Mouse (Mus musculus): ENCODE results near the gene Pate3.
"Not testable (repeated sequence)": the region's sequence is repeated elsewhere in the genome, so short reads cannot be mapped to it uniquely, and the experiment has no call there.

Gene Pate3

DNA sequence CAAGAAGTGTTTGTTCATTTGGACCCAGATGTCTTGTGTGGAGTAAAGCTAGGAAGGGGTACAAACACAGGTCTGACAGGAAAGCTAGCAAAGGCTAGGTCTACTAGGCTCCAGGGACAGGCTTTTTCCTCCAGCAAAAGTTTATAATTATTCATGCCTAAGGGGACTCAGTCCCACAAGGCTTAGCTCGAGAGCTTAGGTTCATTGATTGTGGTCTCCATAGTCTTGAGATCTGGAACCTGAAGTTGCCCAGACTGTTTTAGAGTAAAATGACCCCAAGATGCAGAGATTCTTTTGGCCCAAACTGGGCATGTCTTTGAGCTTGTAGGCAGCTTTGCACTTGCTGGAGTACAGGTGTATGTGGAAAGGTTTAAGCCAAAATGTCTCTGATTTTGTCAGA is at the start of gene Pate3:
Gene Pate3 (minus strand): TSS at position 101 of the 400 bp plus-strand sequence.
- in situ Hi-C loops (cut with MboI; ENCODE audit: low pct_unique_long_range_greater_than_20kb in 1 of 2, low sequenced_read_pairs in 2 of 2, unreplicated experiment in 1 of 2) = no loop called here

DNA sequence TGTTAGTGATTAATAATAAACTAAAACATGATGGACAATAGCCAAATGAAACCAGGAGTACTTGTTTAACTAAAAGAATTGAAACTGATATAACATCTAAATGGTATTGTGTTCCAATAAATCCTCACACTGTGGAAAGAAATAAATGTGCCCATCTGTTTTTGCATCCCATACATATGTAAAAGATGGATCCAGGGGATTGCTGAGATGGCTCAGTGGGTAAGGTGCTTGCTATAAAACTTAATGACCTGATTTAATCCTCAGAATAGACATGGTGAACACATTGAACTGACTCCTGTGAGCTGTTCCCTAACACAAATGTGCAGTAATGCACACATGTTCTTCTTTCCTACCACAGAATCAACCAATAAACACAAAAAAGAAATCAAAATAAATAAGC is 43.9 kb upstream of the Pate3 start:
- in situ Hi-C loops (cut with MboI; ENCODE audit: low pct_unique_long_range_greater_than_20kb in 1 of 2, low sequenced_read_pairs in 2 of 2, unreplicated experiment in 1 of 2) = no loop called here

DNA sequence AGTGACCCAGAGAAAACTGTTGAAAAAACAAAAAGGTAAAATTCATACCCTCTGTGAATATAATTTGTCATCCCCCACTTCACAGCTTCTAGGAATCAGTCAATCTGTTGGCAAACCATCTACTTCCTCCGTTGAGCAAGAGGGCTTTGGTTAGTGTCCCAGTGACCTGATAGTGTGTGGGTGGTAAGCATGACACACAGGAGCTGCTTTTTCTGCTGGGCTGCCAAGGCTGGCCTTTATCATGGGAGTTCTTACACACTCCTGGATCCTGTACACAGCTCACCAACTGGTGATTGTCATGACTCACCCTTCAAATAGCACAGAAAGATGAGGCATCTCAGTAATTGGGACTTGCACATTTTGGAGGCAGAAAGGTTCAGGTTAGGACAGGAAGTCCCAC is 39.0 kb upstream of the Pate3 start, which contains the start of gene Pate1:
Gene Pate1 (minus strand): TSS at position 378 of the 400 bp plus-strand sequence.
- in situ Hi-C loops (cut with MboI; ENCODE audit: low pct_unique_long_range_greater_than_20kb in 1 of 2, low sequenced_read_pairs in 2 of 2, unreplicated experiment in 1 of 2) = no loop called here

DNA sequence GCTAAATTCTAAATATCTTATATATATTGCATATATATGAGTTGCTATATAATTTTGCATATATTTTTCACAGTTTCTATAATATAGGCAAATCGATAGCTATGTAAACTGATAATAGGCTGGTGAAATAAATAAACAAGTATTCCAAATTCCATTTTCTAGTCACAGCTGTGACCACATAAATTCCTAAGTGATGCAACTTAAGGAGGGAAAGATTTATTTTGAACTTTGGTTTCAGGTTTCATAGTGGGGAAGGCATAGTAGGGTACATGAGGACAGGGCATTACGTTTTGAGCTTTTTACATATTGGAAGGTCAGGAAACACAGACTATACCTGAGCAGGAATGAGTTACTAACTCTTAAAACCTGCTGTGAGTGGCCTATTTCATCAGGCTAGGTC is 25.6 kb upstream of the Pate3 start:
- in situ Hi-C loops (cut with MboI; ENCODE audit: low pct_unique_long_range_greater_than_20kb in 1 of 2, low sequenced_read_pairs in 2 of 2, unreplicated experiment in 1 of 2) = no loop called here

DNA sequence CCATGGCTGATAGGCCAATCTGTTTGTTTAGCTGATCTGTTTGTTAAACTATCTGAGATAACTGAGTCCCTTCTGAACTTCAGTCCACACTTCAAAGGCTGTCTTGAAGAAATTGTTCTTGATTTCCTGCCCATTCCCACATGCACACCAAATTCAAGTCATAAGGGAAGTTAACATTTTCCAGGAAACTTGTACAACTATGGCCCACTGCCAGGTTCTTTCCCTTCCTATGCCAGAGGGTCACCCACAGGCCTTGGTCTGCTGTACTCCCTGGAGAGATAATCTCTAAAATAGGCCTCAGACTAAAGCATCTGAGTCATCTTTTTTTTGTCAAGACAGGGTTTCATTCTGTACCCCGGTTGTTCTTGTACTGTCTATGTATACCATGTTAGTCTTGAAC is 15.0 kb downstream of the Pate3 start:
- in situ Hi-C loops (cut with MboI; ENCODE audit: low pct_unique_long_range_greater_than_20kb in 1 of 2, low sequenced_read_pairs in 2 of 2, unreplicated experiment in 1 of 2) = no loop called here

DNA sequence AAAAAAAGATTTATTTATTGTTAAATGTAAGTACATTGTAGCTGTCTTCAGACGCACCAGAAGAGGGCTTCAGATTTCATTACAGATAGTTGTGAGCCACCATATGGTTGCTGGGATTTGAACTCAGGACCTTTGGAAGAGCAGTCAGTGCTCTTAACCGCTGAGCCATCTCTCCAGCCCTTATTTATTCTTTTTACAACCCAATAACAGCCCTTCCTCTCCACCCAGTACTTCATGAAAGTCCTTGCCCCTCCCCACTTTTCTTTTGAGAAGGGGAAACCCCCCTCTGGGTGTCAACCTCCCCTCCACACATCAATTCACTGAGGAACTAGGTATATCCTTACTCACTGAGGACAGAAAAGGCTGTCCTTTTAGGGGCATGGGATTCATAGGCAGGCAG is 31.2 kb downstream of the Pate3 start:
- in situ Hi-C loops (cut with MboI; ENCODE audit: low pct_unique_long_range_greater_than_20kb in 1 of 2, low sequenced_read_pairs in 2 of 2, unreplicated experiment in 1 of 2) = not testable (repeated sequence)

DNA sequence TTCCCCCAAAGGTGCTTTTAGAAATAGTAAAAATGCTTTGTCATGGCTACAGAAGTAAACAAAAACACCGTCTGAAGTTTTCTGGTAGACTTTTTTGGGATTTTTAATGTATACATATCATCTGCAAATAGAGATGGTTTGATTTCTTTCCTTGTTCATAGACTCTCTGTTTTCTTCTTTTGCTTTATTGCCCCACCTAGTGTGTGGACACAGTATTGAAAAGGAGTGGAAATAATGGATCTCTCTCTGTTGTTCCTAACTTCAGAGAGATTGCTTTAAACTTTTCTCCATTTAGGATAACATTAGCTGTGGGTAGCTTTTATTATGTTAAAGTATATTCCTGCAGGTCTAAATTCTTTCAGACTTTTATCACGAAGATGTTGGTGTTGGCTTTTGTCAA is 34.0 kb downstream of the Pate3 start:
- in situ Hi-C loops (cut with MboI; ENCODE audit: low pct_unique_long_range_greater_than_20kb in 1 of 2, low sequenced_read_pairs in 2 of 2, unreplicated experiment in 1 of 2) = no loop called here

DNA sequence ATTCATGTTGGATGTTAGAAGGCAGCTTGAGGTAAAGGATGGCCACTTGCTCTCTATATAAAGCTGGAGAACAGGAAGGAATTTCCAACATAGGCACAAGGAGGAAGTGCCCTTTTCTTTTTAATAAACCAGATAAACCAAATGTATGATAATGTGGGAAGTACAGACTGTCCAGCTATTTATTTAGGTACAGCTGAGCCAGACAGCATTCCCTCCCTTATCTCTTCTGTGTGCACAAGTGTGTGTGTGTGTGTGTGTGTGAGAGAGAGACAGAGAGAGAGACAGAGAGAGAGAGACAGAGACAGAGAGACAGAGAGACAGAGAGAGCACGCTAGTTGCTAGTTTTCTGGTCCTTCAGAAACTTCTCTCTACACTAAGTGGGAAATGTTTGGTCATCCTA is 36.2 kb downstream of the Pate3 start, which contains the start of gene Pate4:
Gene Pate4 (minus strand): TSS at position 101 of the 400 bp plus-strand sequence.
- in situ Hi-C loops (cut with MboI; ENCODE audit: low pct_unique_long_range_greater_than_20kb in 1 of 2, low sequenced_read_pairs in 2 of 2, unreplicated experiment in 1 of 2) = no loop called here

DNA sequence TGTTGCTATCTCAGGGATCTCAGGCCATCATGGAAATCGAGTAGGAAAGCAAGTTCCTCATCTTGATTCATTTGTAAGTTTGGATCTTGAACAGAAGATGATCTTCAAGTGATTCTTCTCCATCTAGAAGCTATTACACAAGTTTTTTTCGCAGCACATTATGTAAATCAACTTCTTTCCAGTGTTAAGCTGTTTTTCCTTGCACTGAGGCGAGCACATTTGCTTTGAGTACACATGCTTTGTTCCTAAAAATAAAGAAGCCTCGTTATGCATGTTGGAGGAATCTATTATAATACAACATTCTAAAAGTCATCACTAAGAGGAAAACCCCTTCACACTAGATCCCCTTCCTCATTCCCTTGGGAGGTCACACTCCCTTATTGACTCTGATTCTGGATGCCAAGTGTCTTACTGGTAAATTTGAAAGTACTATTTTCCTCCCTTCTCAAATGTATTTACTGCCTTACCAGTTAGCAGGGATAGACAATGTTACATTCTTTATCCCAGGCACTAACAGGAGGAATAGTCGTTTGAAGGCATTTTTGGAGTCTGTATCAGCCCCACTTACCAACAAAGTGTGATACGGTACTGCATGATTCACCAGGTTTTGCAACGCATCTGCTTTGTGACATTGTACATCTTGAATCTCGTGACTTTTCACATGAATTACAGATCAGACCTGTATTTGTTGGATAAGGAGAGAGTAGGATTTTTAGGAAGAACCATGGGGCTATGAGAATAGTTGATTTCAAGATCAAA is 40.2 kb downstream of the Pate3 start:
- in situ Hi-C loops (cut with MboI; ENCODE audit: low pct_unique_long_range_greater_than_20kb in 1 of 2, low sequenced_read_pairs in 2 of 2, unreplicated experiment in 1 of 2) = no loop called here

Data from mouse embryonic stem cell (cell line).